Mouse (Mus musculus): ENCODE results near the gene Calcoco1.
A peak's percentile ranks its signal among the peaks of the same experiment; 100 is the strongest.
"Not testable (repeated sequence)": the region's sequence is repeated elsewhere in the genome, so short reads cannot be mapped to it uniquely, and the experiment has no call there.

Calcoco1 gene

GRCm38 (mm10) chr15:102692991-102693411 is 29.0 kb downstream of the Calcoco1 start:
- DNase-seq (ENCODE audit: low spot score in 2 of 2) = peak; percentile 61 to 76

DNA sequence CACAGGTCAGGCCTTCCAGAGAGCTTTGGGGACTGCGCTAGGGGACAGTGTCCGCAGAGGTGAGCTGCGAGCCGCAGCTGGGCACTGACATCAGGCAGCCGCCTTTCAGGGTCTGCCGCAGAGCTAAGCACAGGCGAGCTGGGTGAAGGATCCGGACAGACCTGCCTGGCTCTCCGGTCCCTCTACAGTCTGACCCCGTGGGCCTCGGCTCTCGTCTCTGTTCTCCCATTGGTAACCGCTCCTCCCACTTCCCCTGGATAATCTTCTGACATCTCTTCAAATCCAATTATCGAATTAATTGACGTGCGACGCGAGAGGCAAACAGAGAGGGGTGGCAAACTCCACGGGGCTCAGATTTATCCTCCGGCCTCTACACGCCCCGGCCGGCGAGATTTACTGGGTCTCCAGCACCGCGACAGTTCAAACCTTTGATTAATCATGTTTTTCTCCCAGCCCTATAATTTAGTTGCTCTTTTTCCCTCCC is 29.6 kb downstream of the Calcoco1 start:
- DNase-seq (ENCODE audit: low spot score in 2 of 2) = no peak

DNA sequence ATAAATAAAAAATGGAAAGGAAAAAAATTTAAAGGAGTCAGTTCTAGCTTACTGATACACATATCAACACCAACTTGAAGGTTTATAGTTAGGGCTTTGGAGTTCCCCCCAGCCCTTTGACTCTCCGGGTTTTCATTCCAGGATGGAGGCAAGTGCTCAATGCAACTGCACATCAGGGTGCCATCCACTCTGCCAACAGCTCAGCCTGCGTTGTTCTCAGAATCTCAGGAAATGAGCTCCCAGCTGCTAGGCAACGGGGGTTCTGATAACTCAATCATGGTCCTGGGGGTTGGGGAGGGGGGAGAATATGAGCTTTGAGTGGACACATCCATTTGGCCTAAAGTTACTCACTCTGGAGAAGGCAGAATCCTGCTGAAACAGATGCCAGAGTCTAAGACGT is 36.2 kb downstream of the Calcoco1 start:
- DNase-seq (ENCODE audit: low spot score in 2 of 2) = no peak

DNA sequence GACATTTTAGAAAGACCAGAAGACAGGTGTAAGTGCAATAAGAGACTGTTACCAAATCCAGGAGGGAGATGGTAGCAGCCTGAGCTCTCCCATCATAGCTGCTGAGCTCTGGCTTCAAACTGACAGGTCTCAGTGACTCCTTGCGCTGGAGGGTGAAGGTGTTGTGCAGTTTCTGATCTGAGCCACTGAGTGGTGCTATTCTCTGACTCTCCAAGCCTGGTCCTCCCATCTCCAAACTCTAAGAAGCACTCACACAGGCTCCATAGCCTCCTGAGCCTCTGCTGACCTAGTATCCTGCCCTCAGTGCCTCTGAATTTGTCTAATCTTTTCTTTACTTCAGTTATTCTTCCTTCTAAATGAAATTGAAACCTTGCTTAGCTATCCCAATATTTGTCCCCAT is 38.3 kb downstream of the Calcoco1 start:
- no peak for DNase-seq (ENCODE audit: low spot score in 2 of 2)

GRCm38 (mm10) chr15:102676345-102676744 is 45.6 kb downstream of the Calcoco1 start:
- no peak for DNase-seq (ENCODE audit: low spot score in 2 of 2)

- peak; percentile 54 to 67 for DNase-seq (ENCODE audit: low spot score in 2 of 2)
Observed at GRCm38 (mm10) chr15:102673548-102673947, 48.4 kb downstream of the Calcoco1 start.

DNA sequence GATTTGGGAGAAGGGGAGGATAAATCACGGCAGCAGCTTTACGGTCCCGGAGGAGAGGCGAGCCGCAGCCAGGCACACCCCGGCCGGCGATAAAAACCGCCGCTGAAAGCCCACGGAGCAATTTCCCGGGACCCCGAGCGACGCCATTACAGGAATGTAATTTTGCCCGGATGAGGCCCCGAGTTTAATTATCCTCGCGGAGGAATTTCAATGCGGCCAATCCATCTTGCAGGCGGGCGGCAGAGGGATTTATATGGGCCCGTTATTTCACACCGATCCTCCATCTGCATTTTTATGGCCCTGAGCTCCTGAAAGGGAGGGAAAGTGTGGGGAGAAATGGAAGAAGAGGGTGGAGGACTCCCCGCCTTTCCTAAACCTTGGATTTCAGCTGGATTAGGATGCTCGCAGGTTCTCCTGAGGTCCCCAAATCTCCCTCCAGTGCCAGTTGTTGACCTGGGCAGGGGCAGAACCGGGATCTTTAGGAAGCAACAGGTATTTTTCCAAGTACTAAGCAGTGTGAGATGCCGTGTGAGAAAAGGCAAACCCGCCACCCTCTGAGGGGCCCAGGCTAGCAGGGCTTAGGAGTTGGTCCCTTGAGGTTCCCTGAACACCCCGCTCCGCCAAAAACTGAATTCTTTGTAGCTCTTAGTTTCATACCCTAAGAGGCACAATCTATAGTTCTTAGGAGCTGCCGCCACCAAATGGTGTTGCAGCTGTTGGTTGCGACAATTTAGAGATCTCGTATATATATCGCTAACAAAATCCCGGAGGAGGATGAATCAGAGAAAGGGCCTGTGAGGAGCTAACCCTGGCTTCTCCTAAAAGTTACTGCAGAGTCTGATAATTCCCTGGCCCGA is 49.5 kb downstream of the Calcoco1 start, which contains the start of gene Atp5g2:
Atp5g2 (minus strand) TSS at position 138 of the 857 bp plus-strand sequence.
- peak in 1 of 2 experiments; percentile 32 for DNase-seq (ENCODE audit: low spot score in 2 of 2)

DNA sequence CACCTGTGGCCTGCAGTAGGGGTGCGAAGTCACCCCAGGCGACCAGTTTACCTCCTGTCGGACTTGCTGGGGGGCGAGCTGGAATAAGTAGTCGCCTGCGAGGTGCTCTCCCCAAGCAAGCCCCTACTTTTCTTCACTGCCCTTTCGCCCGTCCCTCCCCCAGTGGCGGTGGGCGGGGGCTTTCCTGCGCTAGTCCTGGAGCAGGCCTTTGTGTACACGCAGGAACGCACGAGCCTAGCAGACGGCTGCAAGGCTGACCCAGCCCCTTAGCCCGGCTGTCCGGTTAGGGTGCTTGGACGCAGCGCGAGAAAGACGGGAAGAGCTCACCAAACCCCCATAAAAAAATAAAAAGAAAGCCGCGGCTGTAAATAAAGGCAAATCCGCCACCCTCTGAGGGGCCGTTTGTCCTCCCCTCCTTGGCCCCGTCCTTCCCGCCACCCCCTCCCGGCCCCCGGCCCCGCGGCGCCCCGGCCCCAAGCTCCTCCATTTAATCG is 50.2 kb downstream of the Calcoco1 start:
- peak; percentile 78 to 82 for DNase-seq (ENCODE audit: low spot score in 2 of 2)

DNA sequence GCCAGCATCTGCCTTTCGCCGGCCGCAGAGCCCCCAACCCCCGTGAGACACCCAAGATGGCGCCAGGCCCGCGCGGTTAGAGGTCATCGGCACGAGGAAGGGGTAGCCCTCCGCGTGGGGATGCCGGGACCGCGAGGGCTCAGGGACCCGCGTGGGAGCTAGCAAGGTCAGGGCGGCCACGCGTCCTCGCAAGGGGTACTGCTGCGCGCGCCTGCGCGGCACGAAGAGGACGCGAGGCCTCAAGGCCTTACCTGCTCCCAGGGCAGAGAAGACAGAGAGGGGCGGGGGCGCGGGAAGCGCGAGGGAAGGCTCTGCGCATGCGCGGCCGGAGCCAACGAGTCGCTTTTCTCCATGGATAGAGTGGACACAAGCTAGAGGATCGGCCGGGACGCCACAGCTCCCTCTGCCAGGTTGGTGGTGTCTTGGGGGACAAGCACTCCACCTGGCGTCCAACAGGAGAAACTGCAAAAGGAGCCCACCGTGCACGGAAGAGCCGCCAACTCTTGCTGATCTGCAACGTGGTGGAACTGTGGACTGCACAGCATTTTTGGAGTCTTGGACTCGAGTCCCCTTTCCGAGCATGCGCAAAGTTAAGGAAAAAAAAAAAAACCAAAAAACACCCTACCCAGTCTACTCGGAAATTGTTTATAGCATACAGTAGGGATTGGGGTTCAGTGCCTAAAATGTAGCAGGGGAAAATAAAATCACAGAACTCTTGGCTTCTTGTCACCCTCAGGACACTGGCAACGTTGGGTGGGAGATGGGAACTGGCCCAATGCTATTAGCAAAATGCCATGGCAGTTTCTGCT is 51.0 kb downstream of the Calcoco1 start:
- peak; percentile 98 for DNase-seq (ENCODE audit: low spot score in 2 of 2)

- DNase-seq (ENCODE audit: low spot score in 2 of 2) = no peak
Observed at GRCm38 (mm10) chr15:102670281-102670680, 51.7 kb downstream of the Calcoco1 start.

GRCm38 (mm10) chr15:102669571-102669970 is 52.4 kb downstream of the Calcoco1 start:
- DNase-seq (ENCODE audit: low spot score in 2 of 2) = no peak

- peak in 1 of 2 experiments; percentile 22 for DNase-seq (ENCODE audit: low spot score in 2 of 2)
Observed at GRCm38 (mm10) chr15:102665494-102665893, 56.5 kb downstream of the Calcoco1 start.

DNA sequence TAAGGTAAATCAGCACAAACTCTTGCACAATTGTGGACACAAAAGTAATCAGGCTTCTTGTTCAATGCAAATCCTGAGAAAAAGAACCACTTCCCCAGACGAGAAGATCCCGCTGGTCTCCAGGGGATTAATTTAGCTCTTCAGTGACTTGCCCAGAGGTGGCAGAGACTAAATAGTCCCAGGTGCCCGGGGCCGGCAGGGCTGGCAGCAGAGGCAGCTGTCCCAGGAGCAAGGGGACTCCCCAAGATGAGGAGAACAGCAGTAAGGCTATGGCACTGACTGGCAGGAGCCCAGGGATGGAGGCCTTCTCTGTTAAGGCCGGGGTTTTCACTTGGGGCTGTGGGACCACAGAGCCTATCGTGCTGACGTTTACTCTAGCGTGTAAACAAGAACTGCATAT is 58.2 kb downstream of the Calcoco1 start:
- DNase-seq (ENCODE audit: low spot score in 2 of 2) = no peak

- not testable (repeated sequence) for DNase-seq (ENCODE audit: low spot score in 2 of 2)
Observed at GRCm38 (mm10) chr15:102662601-102663000, 59.4 kb downstream of the Calcoco1 start.

DNA sequence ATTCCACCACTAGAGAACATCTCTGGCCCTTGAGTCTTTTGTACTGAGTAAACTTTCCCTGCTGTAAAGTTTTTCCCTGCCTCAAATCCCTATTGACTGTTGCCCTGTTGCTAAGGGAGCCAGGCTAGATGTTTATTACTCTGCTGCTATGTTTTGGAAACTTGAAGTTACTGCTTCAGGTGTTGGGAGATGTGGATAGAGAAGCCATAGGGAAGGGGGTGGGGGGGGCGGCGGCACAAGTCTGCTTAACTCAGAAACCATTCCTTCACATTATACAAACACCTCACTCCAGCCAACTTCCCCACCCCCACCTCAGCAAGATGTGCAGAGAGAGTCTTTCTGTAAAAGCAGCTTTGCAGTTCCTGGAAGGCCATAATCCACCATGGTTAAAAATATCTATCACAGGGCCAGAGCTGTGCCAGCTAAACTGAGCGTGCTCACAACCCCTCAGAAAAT is 64.0 kb downstream of the Calcoco1 start:
- DNase-seq (ENCODE audit: low spot score in 2 of 2) = no peak
